Mouse (Mus musculus) testis, adult 2 months (tissue): ENCODE data around the gene Epn2. TPM values are rescaled to one million over a fixed set of nuclear protein-coding genes. Genes with fewer than 3 reads are reported as not detected.

Source experiments
- H3K27ac ChIP-seq: fragments of 200-500 bp; 2 replicates; pipeline ENCODE4 v1.5.1; 2012; ENCODE audit warnings: low read depth, low read length; ENCODE audit not compliant: control insufficient read depth, insufficient read depth
- H3K27me3 ChIP-seq: fragments of 200-500 bp; 2 replicates; pipeline ENCODE4 v1.6.1; 2012; ENCODE audit warnings: mild to moderate bottlenecking, low read length, moderate library complexity; ENCODE audit not compliant: control insufficient read depth, insufficient read depth
- H3K36me3 ChIP-seq: fragments of 200-500 bp; 2 replicates; pipeline ENCODE4 v1.6.1; 2012; ENCODE audit warnings: mild to moderate bottlenecking, low read length; ENCODE audit not compliant: control insufficient read depth, insufficient read depth
- H3K4me1 ChIP-seq: fragments of 200-500 bp; 2 replicates; pipeline ENCODE4 v1.6.1; 2012; ENCODE audit warnings: low read length; ENCODE audit not compliant: control insufficient read depth, insufficient read depth
- H3K4me3 ChIP-seq: fragments of 200-500 bp; 2 replicates; pipeline ENCODE4 v1.5.1; 2012; ENCODE audit warnings: low read depth, mild to moderate bottlenecking, low read length, moderate library complexity, mixed read lengths; ENCODE audit not compliant: control insufficient read depth
- CTCF ChIP-seq: fragments of 200-500 bp; IDR thresholded peaks from 2 replicates; pipeline ENCODE4 v1.5.1; 2012; ENCODE audit warnings: low read depth, mild to moderate bottlenecking, inconsistent platforms, low read length, moderate library complexity; ENCODE audit not compliant: control insufficient read depth, insufficient read depth, insufficient replicate concordance
- POLR2A ChIP-seq: fragments of 200-500 bp; IDR thresholded peaks from 2 replicates; pipeline ENCODE4 v1.6.1; 2012; ENCODE audit warnings: low read depth, mild to moderate bottlenecking, inconsistent platforms, low read length, moderate library complexity; ENCODE audit not compliant: control insufficient read depth
- polyA plus RNA-seq: library from polyadenylated mRNA; depleted of rRNA; stranded (reverse); fragments of >200 nt; gene quantifications from 2 replicates; pipeline ENCODE4 v1.2.3, GENCODE M21; 2012

The Epn2 gene
- polyA plus RNA-seq, 1 experiment: 18.3 TPM

DNA sequence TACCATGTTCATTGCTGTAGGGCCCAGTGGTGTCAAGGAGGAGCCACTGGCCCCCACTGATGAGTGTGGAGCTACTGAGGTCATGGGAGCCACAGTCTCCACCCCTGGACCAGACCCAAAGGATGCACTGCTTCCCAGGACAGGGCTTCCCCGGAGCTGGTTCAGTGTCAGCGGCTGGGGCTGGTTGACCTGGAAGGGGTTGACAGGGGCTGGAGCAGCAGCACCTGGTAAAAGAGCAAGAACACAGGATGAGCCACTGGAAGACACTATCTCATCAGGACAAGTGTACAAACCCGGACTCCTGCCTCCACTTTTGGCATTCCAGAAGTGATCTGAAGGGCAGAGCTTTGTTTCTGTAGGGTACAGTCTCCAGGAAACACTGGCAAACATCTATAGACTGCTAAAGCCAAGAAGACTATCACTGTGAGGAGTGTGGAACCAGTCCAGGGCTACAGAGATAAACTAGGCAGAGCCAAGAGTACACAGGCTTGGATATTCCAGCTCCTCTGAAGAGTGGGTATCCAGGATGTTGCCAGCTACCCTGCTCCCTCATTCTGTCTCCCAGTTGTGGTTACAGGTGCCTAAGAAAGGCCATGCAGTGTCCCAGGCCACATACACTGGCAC is 59.9 kb downstream of the Epn2 start:
- peaks cover 5% of the 10 kb centered on the region for H3K36me3 ChIP-seq
- no peaks in the 10 kb centered on the region for H3K4me1 ChIP-seq
- no peaks in the 10 kb centered on the region for H3K27me3 ChIP-seq
- H3K27ac ChIP-seq: no peak overlapping the region
- H3K4me3 ChIP-seq: no peak overlapping the region
- TF ChIP-seq POLR2A: no peak
- no peak for TF ChIP-seq CTCF

DNA sequence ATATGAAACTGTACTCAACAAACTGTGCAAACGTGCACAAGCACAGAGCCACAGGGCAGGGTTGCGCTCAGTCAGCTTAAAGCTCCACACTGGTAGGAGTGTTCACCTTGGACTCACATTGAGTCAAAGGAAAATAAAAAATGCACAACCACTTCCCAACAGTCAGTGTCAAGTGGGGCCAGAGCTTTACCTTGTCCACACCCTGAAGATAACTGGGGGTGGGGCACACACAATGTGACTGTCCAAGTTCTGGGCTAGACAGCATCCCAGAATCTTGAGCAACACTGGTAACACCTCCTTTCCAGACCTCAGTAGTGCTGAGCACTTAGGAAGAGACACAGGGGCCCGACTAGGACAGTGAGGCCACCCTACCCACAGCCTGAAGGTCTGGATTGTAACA is 60.6 kb downstream of the Epn2 start:
- no peaks in the 10 kb centered on the region for H3K4me1 ChIP-seq
- TF ChIP-seq CTCF (no peak), POLR2A (no peak)
- no peak overlapping the region for H3K4me3 ChIP-seq
- no peaks in the 10 kb centered on the region for H3K27me3 ChIP-seq
- no peak overlapping the region for H3K27ac ChIP-seq
- peaks cover 5% of the 10 kb centered on the region for H3K36me3 ChIP-seq

DNA sequence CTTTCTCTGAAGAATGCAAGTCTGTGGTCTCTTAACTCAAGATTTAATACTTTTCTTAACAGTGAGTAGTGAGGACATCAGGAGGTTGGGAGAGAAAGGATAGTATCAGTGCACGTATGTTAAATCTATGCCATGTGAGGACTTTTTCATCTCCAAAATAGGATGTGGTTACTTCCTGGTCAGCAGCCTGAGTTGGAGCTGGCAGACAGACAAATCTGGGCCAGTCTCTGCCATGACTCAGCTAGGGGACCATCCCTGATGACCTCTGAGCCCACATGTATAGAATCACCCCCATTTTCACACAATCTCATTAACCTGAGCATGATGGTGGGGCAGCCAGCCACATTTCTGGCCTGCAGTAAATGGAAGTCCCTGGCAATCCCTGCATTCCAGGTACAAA is 61.5 kb downstream of the Epn2 start:
- Histone ChIP-seq H3K4me3 (no peak overlapping the region), H3K36me3 (peaks cover 5% of the 10 kb centered on the region), H3K4me1 (no peaks in the 10 kb centered on the region), H3K27me3 (no peaks in the 10 kb centered on the region), H3K27ac (no peak overlapping the region)
- TF ChIP-seq POLR2A (no peak), CTCF (no peak)

DNA sequence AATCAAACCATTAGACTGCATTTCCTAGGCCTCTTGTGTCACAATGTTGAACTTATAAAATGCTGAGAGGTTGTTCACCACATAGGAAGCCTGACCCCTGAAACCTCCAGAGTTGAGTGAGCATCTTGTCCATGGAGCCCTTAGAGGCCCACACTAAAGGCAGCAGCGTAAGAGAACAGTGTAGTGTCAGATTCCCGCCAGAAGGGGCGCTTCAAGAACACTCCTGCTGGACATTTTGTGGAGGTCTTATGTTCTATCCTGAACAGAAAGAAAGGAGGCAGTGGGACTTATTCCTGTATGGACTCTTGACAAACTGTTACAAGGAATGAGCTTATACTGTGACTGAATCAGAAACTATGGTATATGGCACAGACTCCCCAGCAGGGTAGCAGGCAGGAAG is 64.5 kb downstream of the Epn2 start:
- no peak overlapping the region for H3K27ac ChIP-seq
- H3K4me1 ChIP-seq: no peaks in the 10 kb centered on the region
- peaks cover 2% of the 10 kb centered on the region for H3K36me3 ChIP-seq
- no peaks in the 10 kb centered on the region for H3K27me3 ChIP-seq
- no peak overlapping the region for H3K4me3 ChIP-seq
- TF ChIP-seq POLR2A: no peak
- TF ChIP-seq CTCF: no peak

DNA sequence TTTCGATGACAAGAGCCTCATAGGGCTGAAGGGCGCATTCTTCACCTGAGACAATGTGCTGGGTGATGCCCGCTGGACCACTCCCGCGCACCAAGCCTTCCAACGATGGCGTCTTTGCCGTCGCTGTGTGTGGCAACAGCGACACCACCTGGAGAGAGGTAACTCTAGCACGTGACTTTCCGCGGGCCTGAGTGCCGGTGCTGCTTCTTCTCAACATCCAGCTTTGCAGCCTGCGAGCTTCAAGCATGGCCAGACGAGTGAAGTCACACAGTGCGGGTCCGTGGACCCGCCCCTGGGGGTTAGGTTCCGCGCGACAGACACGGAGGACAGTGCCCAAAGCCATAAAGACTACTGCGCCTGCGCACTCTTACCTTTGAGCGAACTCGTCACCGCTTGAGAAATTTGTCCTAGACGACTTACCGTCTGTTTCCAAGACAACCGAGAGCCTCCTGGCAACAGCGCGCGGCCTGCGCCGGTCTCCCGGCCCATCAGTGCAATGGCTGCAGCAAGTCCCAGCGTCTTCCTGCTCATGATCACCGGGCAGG is 74.7 kb downstream of the Epn2 start, which contains the start of gene B9d1:
Gene B9d1 (plus strand): TSS at position 432 of the 545 bp plus-strand sequence.
- peak within 1 kb of the TSS; percentile 96 for H3K4me3 ChIP-seq
- H3K4me1 ChIP-seq: peaks cover 10% of the 10 kb centered on the region
- no peaks in the 10 kb centered on the region for H3K27me3 ChIP-seq
- H3K36me3 ChIP-seq: no peaks in the 10 kb centered on the region
- TF ChIP-seq CTCF (peak; percentile 97), POLR2A (peak; percentile 75; the same call in 1 of the 2 replicates)
- H3K27ac ChIP-seq: peak within 1 kb of the TSS; percentile 82

DNA sequence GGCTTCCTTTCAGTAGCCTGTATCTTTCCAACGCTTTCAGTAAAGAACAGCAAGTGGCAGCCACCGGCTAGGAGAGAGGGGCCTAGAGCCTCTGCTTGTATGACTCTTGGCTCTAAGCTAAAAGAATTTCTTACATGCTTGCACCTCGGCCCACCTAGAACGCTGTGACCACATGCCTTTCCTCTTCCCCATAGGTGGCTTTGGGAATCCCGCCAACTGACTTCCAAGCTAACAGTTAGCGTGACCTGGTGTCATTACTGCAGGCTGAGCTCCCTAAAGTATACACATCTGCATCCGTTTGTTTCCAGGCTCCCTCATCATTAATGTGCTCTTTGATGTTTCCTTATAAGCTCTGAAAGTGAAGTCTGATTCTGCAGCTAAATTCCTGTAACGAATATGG is 75.6 kb downstream of the Epn2 start:
- TF ChIP-seq CTCF (no peak), POLR2A (no peak)
- H3K27ac ChIP-seq: no peak overlapping the region
- peaks cover 10% of the 10 kb centered on the region for H3K4me1 ChIP-seq
- no peaks in the 10 kb centered on the region for H3K36me3 ChIP-seq
- H3K4me3 ChIP-seq: no peak overlapping the region
- H3K27me3 ChIP-seq: no peaks in the 10 kb centered on the region

DNA sequence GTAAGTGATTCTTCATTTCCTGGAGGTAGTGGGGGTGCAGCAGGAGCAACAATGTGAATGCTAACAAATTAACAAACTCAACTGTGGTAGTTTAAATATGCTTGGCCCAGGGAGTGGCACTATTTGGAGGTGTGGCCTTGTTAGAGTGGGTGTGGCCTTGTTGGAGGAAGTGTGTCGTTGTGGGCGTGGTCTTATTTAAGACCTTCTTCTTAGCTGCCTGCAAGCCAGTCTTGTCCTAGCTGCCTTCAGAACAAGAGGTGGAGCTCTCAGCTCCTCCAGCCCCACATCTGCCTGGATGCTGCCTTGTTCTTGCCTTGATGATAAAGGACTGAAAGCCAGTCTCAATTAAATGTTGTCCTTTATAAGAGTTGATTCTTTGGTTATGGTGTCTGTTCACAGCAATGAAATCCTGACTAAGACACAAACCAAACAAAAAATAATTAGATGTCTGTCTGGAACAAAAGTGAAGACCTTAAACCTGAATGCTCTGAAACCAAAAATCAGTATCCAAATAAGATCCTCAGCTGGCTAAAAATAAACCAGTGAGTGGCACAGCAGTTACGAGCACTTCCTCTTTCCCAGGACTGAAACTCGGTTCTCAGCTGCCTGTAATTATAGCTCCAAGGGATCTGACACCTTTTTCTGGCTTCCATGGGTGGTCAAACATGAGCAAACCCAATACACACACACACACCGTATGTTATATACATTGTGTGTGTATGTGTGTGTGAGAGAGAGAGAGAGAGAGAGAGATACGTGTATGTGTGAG is 80.6 kb downstream of the Epn2 start:
- Histone ChIP-seq H3K27me3 (no peaks in the 10 kb centered on the region), H3K4me1 (peaks cover 6% of the 10 kb centered on the region), H3K36me3 (no peaks in the 10 kb centered on the region), H3K4me3 (no peak overlapping the region), H3K27ac (no peak overlapping the region)
- no peak for TF ChIP-seq POLR2A
- TF ChIP-seq CTCF: no peak
